Mouse (Mus musculus) urinary bladder, adult 18-20 months (tissue): Measurements from ENCODE around the gene Olfr1564.
"Not testable (repeated sequence)": the region's sequence is repeated elsewhere in the genome, so short reads cannot be mapped to it uniquely, and the experiment has no call there.

ENCODE experiments used
- DNase-seq, 2 experiments: peaks; one replicate each; pipeline ENCODE4 v3.0.0; 2022; ENCODE audit warnings: low spot score in 2 of 2, mixed read lengths in 2 of 2

The Olfr1564 gene

GRCm38 (mm10) chr17:33221590-33221989 is at the start of gene Olfr1564:
Gene Olfr1564 (minus strand): TSS chr17:33221690.
- DNase-seq, result no peak

GRCm38 (mm10) chr17:33268907-33269306 is 47.4 kb upstream of the Olfr1564 start:
- DNase-seq, result no peak

- no peak for DNase-seq
Measured at GRCm38 (mm10) chr17:33264376-33264775, 42.9 kb upstream of the Olfr1564 start, which contains the start of gene Olfr63. Gene Olfr63 (plus strand): TSS chr17:33264676.

GRCm38 (mm10) chr17:33255319-33255657 is 33.8 kb upstream of the Olfr1564 start:
- DNase-seq, result not testable (repeated sequence)

GRCm38 (mm10) chr17:33254530-33255318 is 33.2 kb upstream of the Olfr1564 start, which contains the start of gene Zfp955a:
Gene Zfp955a (minus strand): TSS chr17:33255145.
- DNase-seq, result not testable (repeated sequence)

GRCm38 (mm10) chr17:33236646-33237045 is 15.2 kb upstream of the Olfr1564 start:
- not testable (repeated sequence) for DNase-seq

GRCm38 (mm10) chr17:33191002-33191401 is 30.5 kb downstream of the Olfr1564 start, which contains the start of gene Olfr239:
Gene Olfr239 (plus strand): TSS chr17:33191302.
- not testable (repeated sequence) for DNase-seq

- DNase-seq, result not testable (repeated sequence)
Measured at GRCm38 (mm10) chr17:33168147-33168546, 53.3 kb downstream of the Olfr1564 start, which contains the start of gene Olfr55. Gene Olfr55 (plus strand): TSS chr17:33168447.
